Mouse (Mus musculus): ENCODE measurements around the gene Pdzrn3. TPM values are rescaled to one million over a fixed set of nuclear protein-coding genes. Genes with fewer than 3 reads are reported as not detected.

Gene Pdzrn3
- polyA plus RNA-seq, 1 experiment: 2.8 TPM

DNA sequence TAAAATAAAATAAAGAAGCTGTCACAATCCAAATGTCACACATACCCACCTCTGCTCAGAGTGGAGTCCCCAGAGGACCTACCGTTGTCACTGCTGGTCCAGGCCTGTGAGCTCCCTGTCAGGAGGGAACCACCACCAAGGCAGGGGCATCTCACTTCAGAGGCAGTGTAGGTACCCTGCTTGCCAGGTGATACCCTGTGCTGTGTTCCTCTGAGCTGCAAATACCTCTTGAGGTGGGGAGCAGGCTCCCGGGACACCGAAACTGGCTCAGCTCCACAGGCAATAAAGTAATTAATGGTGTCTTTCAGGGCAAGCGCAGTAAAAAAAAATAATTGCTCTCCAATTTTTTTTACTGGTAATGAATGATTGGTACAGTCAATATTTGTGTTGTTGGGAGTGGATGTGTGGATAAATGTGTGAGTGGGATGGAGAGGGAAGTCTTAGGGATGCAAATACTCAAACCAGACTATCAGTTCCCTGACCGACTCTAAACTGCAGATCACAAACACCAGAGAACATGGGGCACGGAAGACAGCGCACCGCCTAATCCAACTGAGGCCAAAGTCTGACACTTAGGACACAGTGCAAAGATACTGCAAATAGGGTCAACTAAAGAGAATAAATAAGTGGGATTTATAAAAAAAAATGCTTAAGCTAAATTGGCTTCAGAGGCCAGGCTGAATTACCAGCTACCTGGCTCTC is 162.8 kb downstream of the Pdzrn3 start:
- H3K4me1 ChIP-seq (replicated peaks; ENCODE audit: control insufficient read depth, insufficient read depth, low read length): no peaks in the 10 kb centered on the region
- TF ChIP-seq POLR2A (IDR thresholded peaks at IDR 0.05; ENCODE audit: control insufficient read depth, extremely low read depth, insufficient read depth, low read length, poor library complexity) (no peak), CTCF (IDR thresholded peaks at IDR 0.05; ENCODE audit: borderline replicate concordance, control insufficient read depth, extremely low read depth, insufficient read depth, low read length, poor library complexity) (no peak)
- no peak overlapping the region for H3K4me3 ChIP-seq (ENCODE audit: control insufficient read depth, insufficient read depth, low read length)
- H3K36me3 ChIP-seq (ENCODE audit: control insufficient read depth, insufficient read depth, low read length): no peaks in the 10 kb centered on the region
- DNase-seq: no peak
- H3K27ac ChIP-seq (ENCODE audit: control insufficient read depth, insufficient read depth, low read length): no peak overlapping the region
- no peaks in the 10 kb centered on the region for H3K27me3 ChIP-seq (ENCODE audit: control insufficient read depth, insufficient read depth, low read length)
- WGBS: 94% methylated on average over 8 of the region's 8 CpGs

DNA sequence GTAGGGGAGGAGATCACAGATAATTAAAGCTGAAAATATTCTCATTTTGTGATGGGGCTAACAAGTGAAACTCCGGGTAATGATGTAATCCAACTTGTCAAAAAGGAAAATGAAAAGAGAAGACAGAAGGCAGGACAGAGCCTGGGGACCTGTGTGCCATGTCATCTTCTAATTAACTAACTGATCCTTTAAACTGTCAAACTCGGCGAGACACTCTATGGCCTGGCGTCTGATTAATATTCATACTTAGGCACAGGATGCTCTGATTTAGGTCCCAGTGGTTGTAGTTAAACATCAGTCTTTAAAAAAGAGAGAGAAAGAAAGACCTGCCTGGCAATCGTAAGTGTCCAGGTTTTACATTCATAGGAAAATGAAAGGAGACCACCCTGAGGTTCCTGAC is 164.6 kb downstream of the Pdzrn3 start:
- no peaks in the 10 kb centered on the region for H3K36me3 ChIP-seq (ENCODE audit: control insufficient read depth, insufficient read depth, low read length)
- DNase-seq: no peak
- no peaks in the 10 kb centered on the region for H3K27me3 ChIP-seq (ENCODE audit: control insufficient read depth, insufficient read depth, low read length)
- TF ChIP-seq POLR2A (IDR thresholded peaks at IDR 0.05; ENCODE audit: control insufficient read depth, extremely low read depth, insufficient read depth, low read length, poor library complexity) (no peak), CTCF (IDR thresholded peaks at IDR 0.05; ENCODE audit: borderline replicate concordance, control insufficient read depth, extremely low read depth, insufficient read depth, low read length, poor library complexity) (no peak)
- no peak overlapping the region for H3K4me3 ChIP-seq (ENCODE audit: control insufficient read depth, insufficient read depth, low read length)
- no peaks in the 10 kb centered on the region for H3K4me1 ChIP-seq (replicated peaks; ENCODE audit: control insufficient read depth, insufficient read depth, low read length)
- H3K27ac ChIP-seq (ENCODE audit: control insufficient read depth, insufficient read depth, low read length): no peak overlapping the region
- WGBS: 91% methylated on average over 5 of the region's 5 CpGs

DNA sequence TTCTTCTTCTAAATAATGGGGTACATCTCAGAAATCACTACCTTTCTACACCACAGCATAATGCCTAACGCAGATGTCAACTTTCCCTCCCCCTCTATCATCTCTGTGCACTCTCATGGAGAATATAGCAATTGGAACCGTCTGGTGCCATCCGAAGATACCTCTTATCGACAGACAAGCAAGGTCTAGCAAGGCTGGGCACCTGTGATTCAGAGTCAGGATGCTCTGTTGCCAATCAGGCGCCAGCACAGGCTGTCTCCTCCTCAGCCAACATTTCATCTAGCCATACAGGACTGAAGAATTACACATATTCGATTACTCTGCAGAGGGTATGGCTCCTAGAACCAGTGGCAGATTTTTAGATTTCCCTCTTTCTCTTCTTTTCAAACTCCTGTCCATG is 165.6 kb downstream of the Pdzrn3 start:
- TF ChIP-seq CTCF (IDR thresholded peaks at IDR 0.05; ENCODE audit: borderline replicate concordance, control insufficient read depth, extremely low read depth, insufficient read depth, low read length, poor library complexity) (no peak), POLR2A (IDR thresholded peaks at IDR 0.05; ENCODE audit: control insufficient read depth, extremely low read depth, insufficient read depth, low read length, poor library complexity) (no peak)

DNA sequence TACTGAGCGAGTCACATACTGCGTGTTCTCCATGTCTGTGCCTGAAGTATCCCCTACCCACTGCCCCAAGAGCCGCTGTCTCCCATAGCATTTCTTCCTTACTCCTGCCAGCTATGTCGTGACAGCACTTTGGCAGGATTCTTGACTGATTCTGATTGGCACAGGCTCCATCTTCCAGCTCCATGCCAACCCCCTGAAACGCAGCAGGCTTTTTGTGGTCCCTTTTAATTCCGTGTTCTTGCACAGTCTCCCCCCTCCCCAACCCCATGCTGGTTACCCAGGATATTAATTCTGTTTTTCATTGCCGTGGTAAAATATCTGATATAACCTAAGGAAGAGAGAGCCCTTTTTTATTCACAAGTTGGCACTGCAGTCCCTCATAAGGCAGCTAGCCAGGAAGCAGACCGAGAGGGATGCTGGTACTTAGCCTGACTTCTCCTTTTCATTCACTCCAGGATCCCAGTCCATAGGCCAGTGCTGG is 166.3 kb downstream of the Pdzrn3 start:
- DNase-seq: no peak

More for the DNA sequence above, 165.6 kb downstream of the Pdzrn3 start:
- no peak for DNase-seq
- Histone ChIP-seq H3K27ac (ENCODE audit: control insufficient read depth, insufficient read depth, low read length) (no peak overlapping the region), H3K36me3 (ENCODE audit: control insufficient read depth, insufficient read depth, low read length) (no peaks in the 10 kb centered on the region), H3K4me1 (replicated peaks; ENCODE audit: control insufficient read depth, insufficient read depth, low read length) (no peaks in the 10 kb centered on the region), H3K4me3 (ENCODE audit: control insufficient read depth, insufficient read depth, low read length) (no peak overlapping the region), H3K27me3 (ENCODE audit: control insufficient read depth, insufficient read depth, low read length) (no peaks in the 10 kb centered on the region)
- 93% methylated on average over 6 of the region's 6 CpGs for WGBS

GRCm38 (mm10) chr6:101198943-101199298 is 178.8 kb downstream of the Pdzrn3 start:
- DNase-seq: no peak
- Histone ChIP-seq H3K27ac (ENCODE audit: control insufficient read depth, insufficient read depth, low read length) (no peak overlapping the region), H3K4me1 (replicated peaks; ENCODE audit: control insufficient read depth, insufficient read depth, low read length) (no peaks in the 10 kb centered on the region), H3K27me3 (ENCODE audit: control insufficient read depth, insufficient read depth, low read length) (no peaks in the 10 kb centered on the region), H3K4me3 (ENCODE audit: control insufficient read depth, insufficient read depth, low read length) (no peak overlapping the region), H3K36me3 (ENCODE audit: control insufficient read depth, insufficient read depth, low read length) (no peaks in the 10 kb centered on the region)
- TF ChIP-seq POLR2A (IDR thresholded peaks at IDR 0.05; ENCODE audit: control insufficient read depth, extremely low read depth, insufficient read depth, low read length, poor library complexity): no peak
- no peak for TF ChIP-seq CTCF (IDR thresholded peaks at IDR 0.05; ENCODE audit: borderline replicate concordance, control insufficient read depth, extremely low read depth, insufficient read depth, low read length, poor library complexity)
- 9% methylated on average over 8 of the region's 8 CpGs for WGBS

More for the DNA sequence above, 166.3 kb downstream of the Pdzrn3 start:
- H3K4me1 ChIP-seq (replicated peaks; ENCODE audit: control insufficient read depth, insufficient read depth, low read length): no peaks in the 10 kb centered on the region
- H3K27ac ChIP-seq (ENCODE audit: control insufficient read depth, insufficient read depth, low read length): no peak overlapping the region
- no peaks in the 10 kb centered on the region for H3K36me3 ChIP-seq (ENCODE audit: control insufficient read depth, insufficient read depth, low read length)
- no peaks in the 10 kb centered on the region for H3K27me3 ChIP-seq (ENCODE audit: control insufficient read depth, insufficient read depth, low read length)
- TF ChIP-seq POLR2A (IDR thresholded peaks at IDR 0.05; ENCODE audit: control insufficient read depth, extremely low read depth, insufficient read depth, low read length, poor library complexity) (no peak), CTCF (IDR thresholded peaks at IDR 0.05; ENCODE audit: borderline replicate concordance, control insufficient read depth, extremely low read depth, insufficient read depth, low read length, poor library complexity) (no peak)
- WGBS: 78% methylated on average over 8 of the region's 8 CpGs
- H3K4me3 ChIP-seq (ENCODE audit: control insufficient read depth, insufficient read depth, low read length): no peak overlapping the region

DNA sequence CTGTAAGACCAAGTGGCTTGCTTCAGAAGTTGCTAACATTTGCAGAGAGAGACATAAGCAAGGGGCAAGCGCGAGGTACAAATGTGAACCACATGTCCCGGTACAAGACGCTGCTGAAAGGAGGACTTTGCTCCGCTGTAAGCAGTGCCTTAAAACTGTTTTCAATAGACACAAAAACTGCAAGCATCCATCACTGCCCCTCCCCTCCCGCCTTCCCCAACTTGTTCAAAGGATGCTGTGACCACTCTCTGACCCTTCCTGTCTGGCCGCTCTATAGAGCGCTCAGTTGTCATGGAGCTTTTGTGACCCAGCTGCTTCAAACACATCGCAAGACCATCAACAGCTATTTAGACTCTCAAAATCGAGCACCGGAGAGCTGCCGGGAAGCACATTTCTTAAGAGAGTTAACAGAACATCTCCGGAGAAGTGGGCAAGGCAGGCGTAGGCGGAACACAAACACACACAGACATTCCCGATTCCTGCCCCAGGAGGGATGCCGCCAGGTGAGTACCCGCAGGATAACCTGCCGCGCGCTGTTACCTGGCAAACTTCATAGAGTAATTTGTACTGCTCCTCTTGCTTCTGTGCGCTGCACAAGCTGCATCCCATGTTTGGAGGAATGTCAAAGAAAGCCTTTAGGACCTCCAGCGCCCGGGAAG is 179.3 kb downstream of the Pdzrn3 start:
- H3K4me1 ChIP-seq (replicated peaks; ENCODE audit: control insufficient read depth, insufficient read depth, low read length): no peaks in the 10 kb centered on the region
- no peak overlapping the region for H3K27ac ChIP-seq (ENCODE audit: control insufficient read depth, insufficient read depth, low read length)
- no peak overlapping the region for H3K4me3 ChIP-seq (ENCODE audit: control insufficient read depth, insufficient read depth, low read length)
- H3K36me3 ChIP-seq (ENCODE audit: control insufficient read depth, insufficient read depth, low read length): no peaks in the 10 kb centered on the region
- WGBS: 32% methylated on average over 24 of the region's 24 CpGs
- no peaks in the 10 kb centered on the region for H3K27me3 ChIP-seq (ENCODE audit: control insufficient read depth, insufficient read depth, low read length)
- no peak for DNase-seq
- no peak for TF ChIP-seq POLR2A (IDR thresholded peaks at IDR 0.05; ENCODE audit: control insufficient read depth, extremely low read depth, insufficient read depth, low read length, poor library complexity)
- no peak for TF ChIP-seq CTCF (IDR thresholded peaks at IDR 0.05; ENCODE audit: borderline replicate concordance, control insufficient read depth, extremely low read depth, insufficient read depth, low read length, poor library complexity)
